Mouse (Mus musculus) CD4-positive, CD25-positive, alpha-beta regulatory T cell, adult 4 months (primary cell): ENCODE measurements at regions not wholly inside any gene's neighbourhood (a gene's known extent, or its start where the extent isn't known, plus 50 kb on each side); places are given as distances from the start of the nearest gene placed in this dataset.
A peak's percentile ranks its signal among the peaks of the same experiment; 100 is the strongest.

ENCODE experiments used
- ATAC-seq: one replicate; pipeline ENCODE4 v1.8.0; 2017

- ATAC-seq, result no peak
These were observed 59.2 kb downstream of the Marcks start for GRCm38 (mm10) chr10:37079535-37079934.

DNA sequence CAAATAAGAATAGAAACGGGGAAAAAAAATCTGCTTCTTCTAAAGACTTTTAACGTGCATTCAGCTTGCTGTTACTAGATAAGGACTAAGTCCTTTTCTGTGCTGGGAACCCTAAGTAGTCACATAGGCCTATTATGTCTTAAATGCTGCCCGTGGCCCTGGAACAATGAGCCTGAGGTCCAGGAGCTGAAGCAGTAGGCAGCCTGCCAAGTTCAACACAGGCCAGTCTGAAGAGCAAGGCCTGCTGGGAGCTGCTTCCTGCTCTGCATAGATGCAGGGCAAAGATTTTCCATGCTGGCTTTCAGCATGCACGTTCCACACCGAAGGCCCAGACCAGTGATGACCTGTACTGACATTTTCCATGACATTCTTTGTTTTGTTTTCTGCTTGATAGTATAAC lies 60.3 kb downstream of the Marcks start:
- ATAC-seq, result no peak

DNA sequence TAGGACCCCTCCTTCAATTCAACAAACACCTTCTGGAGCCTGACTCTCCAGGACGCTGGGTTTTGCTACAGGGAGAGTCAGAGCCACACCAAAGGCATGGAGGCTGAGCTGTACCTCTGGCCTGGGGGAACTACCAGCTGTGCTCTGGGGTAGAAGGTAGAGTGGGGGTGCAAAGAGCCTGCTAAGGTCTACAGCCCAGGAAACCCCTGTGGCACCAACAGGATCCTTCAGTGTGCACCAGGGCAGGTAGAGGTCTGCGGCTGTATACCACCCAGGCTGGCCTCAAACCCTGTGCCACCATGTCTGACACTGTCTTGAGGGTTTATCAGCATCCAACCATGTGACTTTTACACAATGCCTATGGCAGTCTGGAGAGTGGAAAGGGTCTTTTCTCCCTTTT lies 61.0 kb downstream of the Marcks start:
- ATAC-seq, result no peak

GRCm38 (mm10) chr10:37072834-37073233 lies 65.9 kb downstream of the Marcks start:
- ATAC-seq, result peak; percentile 53

DNA sequence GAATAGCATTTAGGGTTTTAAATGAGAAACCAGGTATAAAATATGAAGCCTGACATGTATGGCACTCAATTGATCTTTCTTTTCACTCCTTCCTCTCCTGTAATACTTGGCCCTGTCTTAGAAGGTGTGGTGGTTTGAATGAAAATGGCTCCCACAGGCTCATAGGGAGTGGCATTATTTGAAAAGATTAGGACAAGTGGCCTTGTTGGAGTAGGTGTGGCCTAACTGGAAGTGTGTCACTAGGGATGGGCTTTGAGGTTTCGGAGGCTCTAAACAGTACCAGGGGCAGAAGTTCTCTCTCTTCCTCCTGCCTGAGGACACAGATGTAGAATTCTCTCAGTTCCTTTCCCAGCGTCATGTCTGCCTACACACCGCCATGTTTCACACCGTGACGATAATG lies 66.7 kb downstream of the Marcks start:
- ATAC-seq, result no peak

DNA sequence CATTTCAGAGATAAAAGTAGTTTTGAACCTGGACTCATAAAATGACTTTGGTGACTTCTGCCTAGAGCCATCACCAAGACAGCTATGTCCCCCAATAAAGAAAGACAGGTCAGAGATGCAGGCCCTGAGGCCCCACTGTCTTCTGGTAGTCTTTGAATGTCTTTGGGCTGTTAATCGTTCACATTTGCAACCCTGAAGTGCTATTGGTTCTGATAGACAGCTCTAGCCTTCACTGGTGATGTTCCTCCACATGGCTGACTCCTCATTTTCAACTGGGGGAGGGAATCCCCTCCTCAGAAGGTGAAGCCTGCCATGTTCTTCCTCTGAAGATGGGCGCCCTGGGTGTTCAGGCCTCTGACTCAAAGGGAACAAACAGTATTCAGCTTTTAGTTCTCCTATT lies 67.3 kb downstream of the Marcks start:
- ATAC-seq, result no peak
